Mouse (Mus musculus) 416B (cell line): ENCODE measurements around the gene Cenps.

ENCODE experiments used
- DNase-seq: peaks from one replicate; pipeline ENCODE4 v3.0.0; 2011; ENCODE audit warnings: low read depth

Gene Cenps

GRCm38 (mm10) chr4:149136982-149137770 is at the start of gene Cenps:
Gene Cenps, minus strand, starts transcription at chr4:149137629.
- peak; percentile 92 for DNase-seq

- DNase-seq = peak; percentile 61
Observed at GRCm38 (mm10) chr4:149182755-149183154, 45.3 kb upstream of the Cenps start.

GRCm38 (mm10) chr4:149182192-149182591 is 44.8 kb upstream of the Cenps start:
- DNase-seq = no peak

- no peak for DNase-seq
Observed at GRCm38 (mm10) chr4:149179573-149179972, 42.1 kb upstream of the Cenps start.

- no peak for DNase-seq
Observed at GRCm38 (mm10) chr4:149179160-149179559, 41.7 kb upstream of the Cenps start.

- DNase-seq = no peak
Observed at GRCm38 (mm10) chr4:149178328-149178727, 40.9 kb upstream of the Cenps start.

GRCm38 (mm10) chr4:149177046-149177445 is 39.6 kb upstream of the Cenps start:
- DNase-seq = no peak

GRCm38 (mm10) chr4:149176645-149177044 is 39.2 kb upstream of the Cenps start:
- DNase-seq = no peak

GRCm38 (mm10) chr4:149173661-149174060 is 36.2 kb upstream of the Cenps start:
- DNase-seq = peak; percentile 85

GRCm38 (mm10) chr4:149172666-149173065 is 35.2 kb upstream of the Cenps start:
- no peak for DNase-seq

GRCm38 (mm10) chr4:149172083-149172482 is 34.7 kb upstream of the Cenps start:
- DNase-seq = no peak

- peak; percentile 88 for DNase-seq
Observed at GRCm38 (mm10) chr4:149171581-149171981, 34.2 kb upstream of the Cenps start.

- DNase-seq = peak; percentile 94
Observed at GRCm38 (mm10) chr4:149170394-149170931, 33.0 kb upstream of the Cenps start.

- peak; percentile 30 for DNase-seq
Observed at GRCm38 (mm10) chr4:149169926-149170325, 32.5 kb upstream of the Cenps start.

- DNase-seq = no peak
Observed at GRCm38 (mm10) chr4:149168016-149168415, 30.6 kb upstream of the Cenps start.

GRCm38 (mm10) chr4:149166957-149167611 is 29.7 kb upstream of the Cenps start:
- peak; percentile 81 for DNase-seq

GRCm38 (mm10) chr4:149166215-149166946 is 29.0 kb upstream of the Cenps start, which contains the start of gene Pgd:
Gene Pgd, minus strand, starts transcription at chr4:149166771.
- peak; percentile 98 for DNase-seq

- no peak for DNase-seq
Observed at GRCm38 (mm10) chr4:149164150-149164549, 26.7 kb upstream of the Cenps start.

- peak; percentile 37 for DNase-seq
Observed at GRCm38 (mm10) chr4:149163196-149163595, 25.8 kb upstream of the Cenps start.

- peak; percentile 53 for DNase-seq
Observed at GRCm38 (mm10) chr4:149161166-149161565, 23.7 kb upstream of the Cenps start.

GRCm38 (mm10) chr4:149159891-149160290 is 22.5 kb upstream of the Cenps start:
- DNase-seq = no peak

- DNase-seq = no peak
Observed at GRCm38 (mm10) chr4:149159203-149159602, 21.8 kb upstream of the Cenps start.
